Mouse (Mus musculus) liver, postnatal 0 days (tissue): Measurements from ENCODE around the gene Cdc42. TPM values are rescaled to one million over a fixed set of nuclear protein-coding genes. Genes with fewer than 3 reads are reported as not detected.

ENCODE experiments used
- ATAC-seq: fragments of 200-750 bp; cut with Nextera tagmentation; 2 replicates; pipeline ENCODE4 v1.8.0; 2017; ENCODE audit warnings: mild to moderate bottlenecking, moderate library complexity
- DNase-seq: peaks from one replicate; pipeline ENCODE4 v3.0.0-alpha.2; 2016
- H3K27ac ChIP-seq: fragments of 300-500 bp; sonication (generic); 2 replicates; pipeline ENCODE4 v1.5.1; 2014; ENCODE audit warnings: antibody characterized with exemption, moderate library complexity, mild to moderate bottlenecking, low read depth
- H3K27me3 ChIP-seq: fragments of 300-500 bp; sonication (generic); 2 replicates; pipeline ENCODE4 v1.6.1; 2014; ENCODE audit warnings: low read length, control low read depth, mixed read lengths; ENCODE audit not compliant: insufficient read depth
- H3K36me3 ChIP-seq: fragments of 300-500 bp; sonication (generic); replicated peaks from 2 replicates; pipeline ENCODE4 v1.6.1; 2014; ENCODE audit warnings: mild to moderate bottlenecking, control low read depth, low read length, moderate library complexity, mixed read lengths; ENCODE audit not compliant: insufficient read depth
- H3K4me1 ChIP-seq: fragments of 300-500 bp; sonication (generic); 2 replicates; pipeline ENCODE4 v1.6.1; 2014; ENCODE audit warnings: antibody characterized with exemption, mild to moderate bottlenecking, control low read depth; ENCODE audit not compliant: insufficient read depth
- H3K4me2 ChIP-seq: fragments of 300-500 bp; sonication (generic); 2 replicates; pipeline ENCODE4 v1.6.1; 2014; ENCODE audit warnings: low read depth, mild to moderate bottlenecking, low read length, moderate library complexity, mixed read lengths
- H3K4me3 ChIP-seq: fragments of 300-500 bp; sonication (generic); 2 replicates; pipeline ENCODE4 v1.5.1; 2014; ENCODE audit warnings: low read depth, low read length
- H3K9ac ChIP-seq: fragments of 300-500 bp; sonication (generic); replicated peaks from 2 replicates; pipeline ENCODE4 v1.6.1; 2014; ENCODE audit warnings: mild to moderate bottlenecking, moderate library complexity
- H3K9me3 ChIP-seq: fragments of 300-500 bp; sonication (generic); 2 replicates; pipeline ENCODE4 v1.6.1; 2016; ENCODE audit warnings: mild to moderate bottlenecking, control low read depth, low read length, mixed read lengths
- CTCF ChIP-seq: sonication (generic); IDR thresholded peaks from 2 replicates; pipeline ENCODE4 v1.5.1; 2016; ENCODE audit warnings: antibody characterized with exemption, low read depth
- EP300 ChIP-seq: IDR thresholded peaks from 2 replicates; pipeline ENCODE4 v1.6.1; 2016; ENCODE audit warnings: antibody characterized with exemption, low read depth, mild to moderate bottlenecking
- WGBS: fragments of 180-500 bp; shearing (Covaris S2); extraction: QIAGEN DNeasy Blood & Tissue Kit; methylation state at CpG from one replicate; pipeline ENCODE4 v1.1.7; 2014; ENCODE audit not compliant: insufficient replicate concordance; 5-methylcytosine and 5-hydroxymethylcytosine counted together
- polyA plus RNA-seq: library from polyadenylated mRNA; unstranded; fragments of >200 nt; fragmentation: Nextera tagmentation; extraction: Ambion mirVana; gene quantifications from 2 replicates; pipeline ENCODE4 v1.2.1, GENCODE M21; 2015

Cdc42 gene
- polyA plus RNA-seq, 1 experiment from 2014 or later = 227 TPM

- no peak for TF ChIP-seq EP300
- TF ChIP-seq CTCF = peak; percentile 52
- Histone ChIP-seq H3K27me3 (no peaks in the 10 kb centered on the region), H3K27ac (no peak overlapping the region), H3K4me3 (no peak overlapping the region), H3K4me2 (no peak overlapping the region), H3K4me1 (peaks cover 12% of the 10 kb centered on the region), H3K9me3 (0 out of 2 replicates have a peak, but pooled peaks cover 2% of the 10 kb centered on the region), H3K36me3 (no peaks in the 10 kb centered on the region), H3K9ac (no peak overlapping the region)
- 78% methylated on average over 3 of the region's 3 CpGs for WGBS
- DNase-seq = no peak
- no peak for ATAC-seq
These were observed 33.8 kb upstream of the Cdc42 start for GRCm38 (mm10) chr4:137391287-137391686.

GRCm38 (mm10) chr4:137390196-137390595 lies 32.7 kb upstream of the Cdc42 start:
- no peaks in the 10 kb centered on the region for H3K36me3 ChIP-seq
- ATAC-seq = no peak
- H3K4me2 ChIP-seq = no peak overlapping the region
- H3K27me3 ChIP-seq = no peaks in the 10 kb centered on the region
- no peak for TF ChIP-seq CTCF
- no peak for TF ChIP-seq EP300
- H3K9me3 ChIP-seq = 0 out of 2 replicates have a peak, but pooled peaks cover 2% of the 10 kb centered on the region
- peaks cover 12% of the 10 kb centered on the region for H3K4me1 ChIP-seq
- WGBS = 84% methylated on average over 4 of the region's 4 CpGs
- H3K4me3 ChIP-seq = no peak overlapping the region
- H3K9ac ChIP-seq = no peak overlapping the region
- DNase-seq = no peak
- no peak overlapping the region for H3K27ac ChIP-seq

DNA sequence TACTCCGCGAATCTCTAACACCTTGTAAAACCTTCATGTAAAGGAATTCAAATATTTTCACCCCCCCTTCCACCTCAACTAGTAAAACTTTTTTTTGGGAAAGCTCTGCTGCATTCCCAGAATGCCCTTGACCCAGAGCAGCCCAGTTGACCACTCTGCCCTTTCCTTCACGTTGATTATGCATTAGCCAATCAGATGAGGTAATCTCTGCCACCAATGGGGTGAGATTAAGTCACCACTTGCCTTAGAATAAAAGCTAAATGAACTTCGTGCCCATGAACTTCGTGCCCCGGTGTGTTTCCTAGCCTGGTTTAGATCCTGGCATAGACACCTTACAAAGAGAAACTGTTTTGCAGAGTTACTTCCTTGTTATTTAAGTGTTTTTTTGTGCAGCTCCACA lies 31.5 kb upstream of the Cdc42 start:
- ATAC-seq = peak; percentile 72
- Histone ChIP-seq H3K27ac (peak overlapping the region; percentile 99), H3K27me3 (no peaks in the 10 kb centered on the region), H3K9me3 (0 out of 2 replicates have a peak, but pooled peaks cover 2% of the 10 kb centered on the region), H3K4me3 (peak overlapping the region; percentile 85), H3K36me3 (no peaks in the 10 kb centered on the region), H3K4me1 (peaks cover 12% of the 10 kb centered on the region), H3K9ac (peak overlapping the region; percentile 74), H3K4me2 (peak overlapping the region; percentile 78)
- WGBS = 27% methylated on average over 6 of the region's 6 CpGs
- DNase-seq = no peak
- TF ChIP-seq CTCF (no peak), EP300 (no peak)

- TF ChIP-seq EP300 (peak; percentile 64), CTCF (peak; percentile 21)
- H3K27me3 ChIP-seq = no peaks in the 10 kb centered on the region
- H3K36me3 ChIP-seq = no peaks in the 10 kb centered on the region
- DNase-seq (peak; percentile 90), ATAC-seq (peak; percentile 88)
- WGBS = under 1% methylated on average over 46 of the region's 46 CpGs
- 0 out of 2 replicates have a peak, but pooled peaks cover 2% of the 10 kb centered on the region for H3K9me3 ChIP-seq
- peak overlapping the region; percentile 74 for H3K9ac ChIP-seq
- peak overlapping the region; percentile 85 for H3K4me3 ChIP-seq
- H3K27ac ChIP-seq = peak overlapping the region; percentile 99
- peak overlapping the region; percentile 78 for H3K4me2 ChIP-seq
- H3K4me1 ChIP-seq = peaks cover 12% of the 10 kb centered on the region
These were observed 30.7 kb upstream of the Cdc42 start for GRCm38 (mm10) chr4:137388059-137388794.

- peak overlapping the region; percentile 78 for H3K4me2 ChIP-seq
- ATAC-seq (no peak), DNase-seq (no peak)
- peaks cover 12% of the 10 kb centered on the region for H3K4me1 ChIP-seq
- under 1% methylated on average over 20 of the region's 20 CpGs for WGBS
- peak overlapping the region; percentile 74 for H3K9ac ChIP-seq
- H3K27ac ChIP-seq = peak overlapping the region; percentile 99
- 0 out of 2 replicates have a peak, but pooled peaks cover 2% of the 10 kb centered on the region for H3K9me3 ChIP-seq
- H3K4me3 ChIP-seq = peak overlapping the region; percentile 85
- no peaks in the 10 kb centered on the region for H3K36me3 ChIP-seq
- TF ChIP-seq CTCF (no peak), EP300 (no peak)
- H3K27me3 ChIP-seq = no peaks in the 10 kb centered on the region
These were observed 30.1 kb upstream of the Cdc42 start for GRCm38 (mm10) chr4:137387482-137388058.
